Mouse (Mus musculus): ENCODE measurements around the gene Yap1. TPM values are rescaled to one million over a fixed set of nuclear protein-coding genes. Genes with fewer than 3 reads are reported as not detected.

Yap1 gene
- polyA plus RNA-seq, 1 experiment = 59.4 TPM

DNA sequence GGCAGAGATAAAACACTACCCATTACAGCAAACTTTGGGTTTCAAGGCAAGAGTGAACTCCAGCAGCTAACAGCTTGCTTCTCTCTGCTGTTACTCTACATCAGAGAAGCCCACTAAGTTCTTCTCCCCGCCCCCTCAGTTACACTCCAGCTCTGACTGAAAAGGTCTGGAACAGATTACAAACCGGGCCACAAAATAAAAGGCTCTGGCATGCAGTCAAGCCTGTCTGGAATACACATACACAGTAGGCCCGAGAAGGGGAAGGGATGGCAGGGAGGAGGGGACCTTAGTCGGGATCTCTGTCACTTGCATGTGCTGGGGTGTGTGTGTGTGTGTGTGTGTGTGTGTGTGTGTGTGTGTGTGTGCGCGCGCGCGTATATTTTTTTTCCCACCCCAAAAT lies 44.0 kb downstream of the Yap1 start:
- 58% methylated on average over 9 of the region's 9 CpGs for WGBS
- no peak for TF ChIP-seq POLR2A (IDR thresholded peaks at IDR 0.05; ENCODE audit: borderline replicate concordance, extremely low read depth, low read depth, low read length)
- no peak for TF ChIP-seq CTCF (IDR thresholded peaks at IDR 0.05; ENCODE audit: insufficient read depth, low read length)
- no peak for DNase-seq

DNA sequence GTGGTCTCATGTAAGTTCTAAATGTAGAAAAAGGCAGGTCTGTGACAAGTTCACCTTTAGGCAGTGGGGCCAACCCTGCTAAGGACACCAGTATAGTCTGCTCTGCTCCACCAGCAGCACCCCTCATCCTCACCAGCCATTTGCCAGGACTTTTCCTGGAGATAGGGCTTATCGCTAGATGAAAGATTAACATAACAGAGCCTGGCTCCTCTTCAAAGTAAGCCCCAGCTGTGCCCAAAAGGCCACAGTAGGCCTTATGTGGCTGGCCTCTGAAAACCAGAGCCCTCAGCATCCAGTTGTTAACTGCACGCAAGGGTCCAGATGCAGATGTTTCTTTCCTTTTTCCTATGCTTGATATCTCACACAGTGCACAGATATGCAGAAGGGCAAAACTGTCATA lies 45.1 kb downstream of the Yap1 start:
- no peak for TF ChIP-seq CTCF (IDR thresholded peaks at IDR 0.05; ENCODE audit: insufficient read depth, low read length)
- no peak for TF ChIP-seq POLR2A (IDR thresholded peaks at IDR 0.05; ENCODE audit: borderline replicate concordance, extremely low read depth, low read depth, low read length)
- DNase-seq = no peak
- WGBS = 78% methylated on average over 2 of the region's 2 CpGs
- no peak overlapping the region for H3K4me3 ChIP-seq (replicated peaks; ENCODE audit: extremely low read depth, low read depth, low read length)
- H3K4me1 ChIP-seq (ENCODE audit: control insufficient read depth, insufficient read depth, low read length) = peaks cover 6% of the 10 kb centered on the region

More for the DNA sequence above, 44.0 kb downstream of the Yap1 start:
- Histone ChIP-seq H3K4me1 (ENCODE audit: control insufficient read depth, insufficient read depth, low read length) (peaks cover 8% of the 10 kb centered on the region), H3K4me3 (replicated peaks; ENCODE audit: extremely low read depth, low read depth, low read length) (no peak overlapping the region)

DNA sequence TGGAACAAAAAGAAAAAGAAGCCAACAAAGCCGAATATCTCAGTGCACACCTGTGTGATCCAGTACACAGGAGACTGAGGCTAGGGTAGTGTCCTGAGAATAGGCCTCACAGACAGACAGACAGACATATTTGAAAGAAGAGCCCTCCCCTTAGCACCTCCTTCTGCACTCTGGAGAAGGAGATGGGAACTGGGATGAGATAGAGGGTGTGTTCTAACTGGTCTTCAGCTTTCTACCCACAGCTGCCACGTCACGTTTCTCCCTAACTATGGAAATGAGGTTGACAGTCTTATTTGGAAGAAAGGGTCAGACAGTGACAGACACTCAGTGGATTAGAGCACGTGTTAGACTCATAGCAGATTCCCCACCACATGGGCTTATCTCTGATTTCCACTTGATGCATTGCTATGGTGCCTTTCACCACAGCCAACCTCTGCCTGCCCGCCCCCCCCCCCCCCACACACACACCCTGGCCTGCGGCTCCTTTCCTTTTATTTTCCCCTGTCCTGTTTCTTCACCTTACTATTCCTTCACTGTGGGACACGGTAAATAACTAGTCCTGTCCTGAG lies 46.3 kb downstream of the Yap1 start:
- no peak for TF ChIP-seq CTCF (IDR thresholded peaks at IDR 0.05; ENCODE audit: insufficient read depth, low read length)
- no peak for TF ChIP-seq POLR2A (IDR thresholded peaks at IDR 0.05; ENCODE audit: borderline replicate concordance, extremely low read depth, low read depth, low read length)
- Histone ChIP-seq H3K4me3 (replicated peaks; ENCODE audit: extremely low read depth, low read depth, low read length) (no peak overlapping the region), H3K4me1 (ENCODE audit: control insufficient read depth, insufficient read depth, low read length) (peaks cover 6% of the 10 kb centered on the region)
- WGBS = 67% methylated on average over 7 of the region's 7 CpGs
- DNase-seq = no peak

DNA sequence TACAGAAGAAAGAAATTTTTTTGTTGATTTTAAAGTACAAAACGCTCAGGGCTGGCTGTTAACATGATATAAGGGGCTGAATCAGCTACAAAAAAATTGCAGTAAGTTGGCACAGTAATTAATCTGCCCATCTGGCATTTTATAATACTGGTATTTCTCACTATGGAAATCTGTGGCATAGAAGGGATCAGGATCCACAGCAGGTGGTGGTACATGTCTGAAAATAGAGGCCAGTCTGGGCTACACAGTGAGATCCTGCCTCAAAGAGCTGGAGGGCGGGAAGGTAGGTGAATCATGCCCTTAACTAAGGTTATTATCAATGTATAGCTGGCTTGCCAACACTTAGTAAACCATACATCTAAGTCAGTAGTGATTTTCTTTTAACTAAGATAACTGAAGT lies 47.0 kb downstream of the Yap1 start:
- WGBS = 84% methylated on average over 2 of the region's 2 CpGs
- DNase-seq = no peak

DNA sequence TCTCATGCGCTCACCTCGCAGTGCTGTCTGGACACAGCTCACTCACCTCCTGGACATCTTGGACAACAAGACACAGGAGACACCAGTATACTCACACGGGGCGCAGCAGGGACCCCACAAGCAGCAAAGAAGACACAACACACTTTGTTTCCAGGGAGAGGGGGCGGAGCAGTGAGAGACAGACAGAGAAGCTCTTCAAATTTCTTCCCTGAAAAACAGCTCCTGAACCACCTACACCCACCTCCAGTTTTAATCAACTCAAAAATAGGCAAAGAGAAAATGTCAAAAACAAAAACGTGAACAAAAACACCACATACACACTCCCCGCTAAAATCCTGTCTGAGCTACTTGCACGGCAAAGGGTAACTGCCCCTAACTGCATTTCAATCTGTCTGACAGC lies 48.0 kb downstream of the Yap1 start:
- H3K4me1 ChIP-seq (ENCODE audit: control insufficient read depth, insufficient read depth, low read length) = peaks cover 4% of the 10 kb centered on the region
- no peak for DNase-seq
- H3K4me3 ChIP-seq (replicated peaks; ENCODE audit: extremely low read depth, low read depth, low read length) = no peak overlapping the region
- TF ChIP-seq CTCF (IDR thresholded peaks at IDR 0.05; ENCODE audit: insufficient read depth, low read length) = no peak
- TF ChIP-seq POLR2A (IDR thresholded peaks at IDR 0.05; ENCODE audit: borderline replicate concordance, extremely low read depth, low read depth, low read length) = no peak
- 89% methylated on average over 8 of the region's 8 CpGs for WGBS

More for the DNA sequence above, 47.0 kb downstream of the Yap1 start:
- Histone ChIP-seq H3K4me3 (replicated peaks; ENCODE audit: extremely low read depth, low read depth, low read length) (no peak overlapping the region), H3K4me1 (ENCODE audit: control insufficient read depth, insufficient read depth, low read length) (peaks cover 6% of the 10 kb centered on the region)
- no peak for TF ChIP-seq CTCF (IDR thresholded peaks at IDR 0.05; ENCODE audit: insufficient read depth, low read length)
- TF ChIP-seq POLR2A (IDR thresholded peaks at IDR 0.05; ENCODE audit: borderline replicate concordance, extremely low read depth, low read depth, low read length) = no peak

DNA sequence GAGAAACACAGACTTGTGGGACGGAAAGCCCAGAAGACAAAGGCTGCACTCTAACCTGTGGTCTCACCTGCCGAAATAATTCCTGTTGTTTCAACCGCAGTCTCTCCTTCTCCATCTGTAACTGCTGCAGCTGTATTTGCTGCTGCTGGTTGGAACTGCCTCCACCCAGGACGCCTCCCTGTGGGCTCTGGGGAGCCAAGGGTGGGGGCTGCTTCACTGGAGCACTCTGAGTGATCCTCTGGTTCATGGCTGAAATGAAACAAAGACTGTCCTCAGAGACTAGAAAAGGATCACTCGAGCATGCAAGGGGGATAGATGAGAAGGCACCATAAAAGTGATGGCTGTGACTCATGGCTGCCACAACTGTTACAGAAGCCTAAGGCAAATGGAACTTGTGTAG lies 51.5 kb downstream of the Yap1 start:
- TF ChIP-seq POLR2A (IDR thresholded peaks at IDR 0.05; ENCODE audit: borderline replicate concordance, extremely low read depth, low read depth, low read length) = no peak
- TF ChIP-seq CTCF (IDR thresholded peaks at IDR 0.05; ENCODE audit: insufficient read depth, low read length) = no peak
- 88% methylated on average over 5 of the region's 5 CpGs for WGBS

DNA sequence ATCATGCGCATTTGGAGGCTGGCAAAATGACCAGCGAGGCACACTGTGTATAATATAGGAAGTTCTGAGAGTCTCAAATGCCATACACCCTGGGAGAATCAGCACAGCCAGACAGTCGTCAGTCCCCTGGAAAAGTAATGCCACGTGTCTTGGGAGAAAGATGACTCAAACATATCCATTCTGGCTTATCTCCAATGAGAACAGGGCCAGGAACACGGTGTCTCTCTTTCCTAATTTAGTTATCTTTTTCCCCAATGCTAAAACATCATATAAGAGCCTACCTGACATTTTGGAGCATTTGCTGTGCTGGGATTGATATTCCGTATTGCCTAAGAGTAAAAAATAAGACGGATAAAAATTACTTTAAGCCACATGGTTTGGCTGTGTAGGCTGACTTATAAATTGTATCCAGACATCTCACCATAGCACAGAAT lies 54.2 kb downstream of the Yap1 start:
- 72% methylated on average over 7 of the region's 7 CpGs for WGBS
- Histone ChIP-seq H3K4me1 (ENCODE audit: control insufficient read depth, insufficient read depth, low read length) (no peaks in the 10 kb centered on the region), H3K4me3 (replicated peaks; ENCODE audit: extremely low read depth, low read depth, low read length) (no peak overlapping the region)
- no peak for DNase-seq
- TF ChIP-seq POLR2A (IDR thresholded peaks at IDR 0.05; ENCODE audit: borderline replicate concordance, extremely low read depth, low read depth, low read length) (no peak), CTCF (IDR thresholded peaks at IDR 0.05; ENCODE audit: insufficient read depth, low read length) (no peak)

More for the DNA sequence above, 51.5 kb downstream of the Yap1 start:
- DNase-seq = no peak
- Histone ChIP-seq H3K4me1 (ENCODE audit: control insufficient read depth, insufficient read depth, low read length) (no peaks in the 10 kb centered on the region), H3K4me3 (replicated peaks; ENCODE audit: extremely low read depth, low read depth, low read length) (no peak overlapping the region)

DNA sequence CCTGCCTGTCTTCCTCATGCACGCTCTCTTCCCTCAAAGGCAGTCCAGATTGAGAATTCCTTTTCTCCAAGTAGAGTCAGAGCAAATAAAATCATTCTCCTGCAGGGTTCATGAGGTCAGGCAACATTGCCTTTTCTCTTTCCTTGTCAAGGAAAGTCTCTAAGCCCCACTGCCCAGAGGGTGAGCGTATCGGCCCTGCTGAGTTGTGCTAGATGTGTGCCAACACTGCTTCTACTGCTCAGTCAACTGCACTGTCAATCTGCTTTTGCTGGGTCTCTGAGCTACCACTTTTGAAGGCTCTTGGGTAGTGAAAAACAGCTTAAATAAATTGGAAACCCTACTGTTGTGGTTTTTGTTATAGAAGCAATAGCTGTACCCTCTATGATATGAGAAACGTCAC lies 56.5 kb downstream of the Yap1 start:
- H3K4me1 ChIP-seq (ENCODE audit: control insufficient read depth, insufficient read depth, low read length) = no peaks in the 10 kb centered on the region; the same call in 1 of the 2 replicates
- DNase-seq = no peak
- no peak for TF ChIP-seq POLR2A (IDR thresholded peaks at IDR 0.05; ENCODE audit: borderline replicate concordance, extremely low read depth, low read depth, low read length)
- no peak for TF ChIP-seq CTCF (IDR thresholded peaks at IDR 0.05; ENCODE audit: insufficient read depth, low read length)
- H3K4me3 ChIP-seq (replicated peaks; ENCODE audit: extremely low read depth, low read depth, low read length) = no peak overlapping the region
- WGBS = 90% methylated on average over 4 of the region's 4 CpGs

DNA sequence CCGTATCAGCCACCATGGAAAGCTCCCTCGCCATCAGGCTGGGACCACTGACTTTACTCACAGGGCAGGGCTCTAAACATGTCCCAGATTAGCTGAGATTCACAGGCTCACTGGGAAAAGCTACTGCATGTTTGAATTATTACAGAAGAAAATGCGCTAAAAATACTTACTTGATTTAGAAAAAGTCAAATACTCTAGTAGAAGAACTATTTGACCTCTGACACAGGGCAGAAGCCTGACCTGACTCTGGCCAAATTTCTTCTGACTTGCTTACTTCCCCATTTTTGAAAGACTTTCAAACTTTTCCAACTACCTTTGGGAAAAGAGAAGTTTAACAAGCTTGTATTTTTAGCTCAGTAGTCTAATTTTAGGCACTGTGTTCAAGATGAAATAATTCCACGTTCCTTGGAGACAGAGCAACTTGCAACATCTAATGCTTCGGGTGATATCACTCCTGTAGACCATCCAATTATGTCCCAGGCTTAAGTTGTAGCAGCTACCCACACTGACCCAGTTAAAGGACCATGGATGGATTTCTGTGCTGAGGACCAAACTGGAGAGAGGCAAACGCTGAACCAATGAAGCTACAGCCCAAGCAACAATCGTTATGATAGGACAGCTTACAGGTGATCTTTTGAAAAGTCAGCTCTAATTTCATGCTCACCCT lies 60.5 kb downstream of the Yap1 start:
- Histone ChIP-seq H3K4me1 (ENCODE audit: control insufficient read depth, insufficient read depth, low read length) (no peaks in the 10 kb centered on the region; the same call in 1 of the 2 replicates), H3K4me3 (replicated peaks; ENCODE audit: extremely low read depth, low read depth, low read length) (no peak overlapping the region)
- no peak for TF ChIP-seq CTCF (IDR thresholded peaks at IDR 0.05; ENCODE audit: insufficient read depth, low read length)
- 59% methylated on average over 7 of the region's 7 CpGs for WGBS
- no peak for DNase-seq

DNA sequence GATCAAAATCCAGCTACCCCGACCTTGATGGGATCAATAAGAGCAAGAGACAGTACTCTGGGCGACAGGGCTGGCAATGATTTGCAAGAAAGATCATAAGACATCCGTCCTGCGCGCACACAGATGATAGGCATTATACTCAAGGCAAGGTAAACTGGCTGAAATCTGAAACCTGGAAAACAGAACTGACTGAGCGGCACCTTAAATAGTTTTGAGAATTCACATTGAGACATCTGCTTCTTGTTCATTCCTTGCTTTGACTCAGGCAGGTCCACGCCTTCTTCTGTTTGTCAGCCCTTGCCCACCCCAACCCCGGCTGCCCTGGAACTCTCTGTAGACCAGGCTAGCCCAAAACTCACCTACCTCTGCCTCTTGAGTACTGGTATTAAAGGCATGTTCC lies 61.7 kb downstream of the Yap1 start:
- DNase-seq = peak; percentile 1
- Histone ChIP-seq H3K4me3 (replicated peaks; ENCODE audit: extremely low read depth, low read depth, low read length) (no peak overlapping the region), H3K4me1 (ENCODE audit: control insufficient read depth, insufficient read depth, low read length) (no peaks in the 10 kb centered on the region; the same call in 1 of the 2 replicates)
- no peak for TF ChIP-seq POLR2A (IDR thresholded peaks at IDR 0.05; ENCODE audit: borderline replicate concordance, extremely low read depth, low read depth, low read length)
- no peak for TF ChIP-seq CTCF (IDR thresholded peaks at IDR 0.05; ENCODE audit: insufficient read depth, low read length)
- 96% methylated on average over 8 of the region's 8 CpGs for WGBS
